In genomic region chr2:4883009-4883704, GRCm38 (mm10) we compare ENCODE assay signal across 8 mouse cellular contexts. TPM values are rescaled to one million over a fixed set of nuclear protein-coding genes. Genes with fewer than 3 reads are reported as not detected.
DNase-seq lines count a peak whose midpoint lies in the region; ATAC-seq and TF ChIP-seq lines count a peak whose summit lies in the region.

No protein-coding gene starts in this region.

- no peak for ATAC-seq in lung, embryonic 15.5 days (ENCODE audit: borderline replicate concordance, extremely low read depth, low FRiP score, low TSS enrichment)
- peak; percentile 80 for ATAC-seq in inflammation-experienced regulatory T-cells, adult 6 months
- ATAC-seq in frontal cortex, adult (ENCODE audit: low TSS enrichment), result no peak

- DNase-seq in lung, adult 18-20 months, result no peak
- peak; percentile 75 for DNase-seq in naive thymus-derived CD4-positive, alpha-beta T cell, adult 2 months (ENCODE audit: low read depth)
- DNase-seq in lung, postnatal 10 days, result no peak
- DNase-seq in ovary, postnatal 36 days (ENCODE audit: low spot score), result no peak

- peak overlapping the region; percentile 80 for H3K4me2 ChIP-seq in lung, embryonic 15.5 days

- no peak for TF ChIP-seq POLR2A in cortical plate, adult 2 months (IDR thresholded peaks at IDR 0.05; ENCODE audit: extremely low read depth, insufficient read depth, low read length)

- peaks cover 13% of the 10 kb centered on the region for H3K4me1 ChIP-seq in lung, embryonic 15.5 days
- peaks cover 4% of the 10 kb centered on the region for H3K4me1 ChIP-seq in cortical plate, adult 2 months (ENCODE audit: control insufficient read depth, insufficient read depth, low read length)

- H3K27me3 ChIP-seq in lung, embryonic 15.5 days, result no peaks in the 10 kb centered on the region

- peak overlapping the region; percentile 100 for H3K27ac ChIP-seq in lung, embryonic 15.5 days
- H3K27ac ChIP-seq in cortical plate, adult 2 months (ENCODE audit: insufficient read depth, low read length), result no peak overlapping the region

- peak overlapping the region; percentile 93 for H3K4me3 ChIP-seq in lung, embryonic 15.5 days
- H3K4me3 ChIP-seq in cortical plate, adult 2 months (ENCODE audit: insufficient read depth, low read length), result peak overlapping the region; percentile 84; the same call in 1 of the 2 replicates

- WGBS in lung, embryonic 15.5 days, result under 1% methylated on average over 18 of the region's 18 CpGs

- H3K36me3 ChIP-seq in lung, embryonic 15.5 days, result peaks cover 29% of the 10 kb centered on the region

- H3K9ac ChIP-seq in lung, embryonic 15.5 days, result peak overlapping the region; percentile 99

- H3K9me3 ChIP-seq in lung, embryonic 15.5 days, result no peaks in the 10 kb centered on the region

- no peak for TF ChIP-seq CTCF in cortical plate, adult 2 months (IDR thresholded peaks at IDR 0.05; ENCODE audit: extremely low read depth, insufficient read depth, low read length)

RNA-seq across cellular contexts. Expression of gene Sephs1, which starts 1.8 kb away (rescaled TPM):
- 95.8 and 98.8 TPM in 2 replicates for polyA plus RNA-seq in lung, embryonic 15.5 days (2015; fragmentation: Nextera tagmentation; extraction: Ambion mirVana)
- 16.7 and 17.5 TPM in 2 replicates for polyA plus RNA-seq in cortical plate, adult 2 months (2012; rRNA removed)
- polyA plus RNA-seq in inflammation-experienced regulatory T-cells, adult 6 months (2017; shearing (Covaris generic)), result 10 to 100 TPM; 21.2 to 42.3 (median 23.3) TPM

RNA-seq across cellular contexts. Expression of gene Phyh, which starts 35.7 kb away (rescaled TPM):
- 69.7 and 75.5 TPM in 2 replicates for polyA plus RNA-seq in lung, embryonic 15.5 days (2015; fragmentation: Nextera tagmentation; extraction: Ambion mirVana)
- 125 and 133 TPM in 2 replicates for polyA plus RNA-seq in cortical plate, adult 2 months (2012; rRNA removed)
- polyA plus RNA-seq in inflammation-experienced regulatory T-cells, adult 6 months (2017; shearing (Covaris generic)), result 100 to 1,000 TPM in 1 of 3 experiments, 10 to 100 TPM in 2; 86.3 to 122 (median 97.5) TPM
